Mouse (Mus musculus): ENCODE results near the gene Gm3043. TPM values are rescaled to one million over a fixed set of nuclear protein-coding genes. Genes with fewer than 3 reads are reported as not detected.
"Not testable (repeated sequence)": the region's sequence is repeated elsewhere in the genome, so short reads cannot be mapped to it uniquely, and the experiment has no call there.

Gene Gm3043
- polyA plus RNA-seq (2015; fragmentation: Nextera tagmentation; extraction: Ambion mirVana) = not detected in 2 replicates

DNA sequence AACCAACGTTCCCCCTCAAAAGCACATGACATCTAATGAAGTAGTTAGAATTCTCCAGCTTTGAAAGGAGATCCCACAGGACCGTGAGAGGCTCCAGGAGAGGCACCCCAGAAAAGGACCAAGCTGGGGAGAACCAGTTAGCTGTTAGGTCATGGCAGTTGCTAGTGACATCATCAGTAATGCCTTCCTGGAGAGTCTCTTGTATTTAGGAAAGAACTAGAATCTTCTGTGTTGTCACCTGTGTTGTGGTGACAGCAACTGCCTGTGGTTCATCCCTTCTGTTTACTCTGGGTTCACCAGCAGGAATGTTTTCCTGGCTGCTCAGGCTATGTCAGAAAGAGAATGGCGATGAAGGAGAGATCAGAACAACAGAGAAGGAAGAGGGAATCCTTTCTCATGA, at the start of gene Gm3043:
Gene Gm3043 (plus strand): TSS at position 301 of the 400 bp plus-strand sequence.
- not testable (repeated sequence) for H3K9me3 ChIP-seq; H3K27ac ChIP-seq; H3K27me3 ChIP-seq; ATAC-seq (ENCODE audit: insufficient number of reproducible peaks, low FRiP score, low TSS enrichment, low read depth); H3K9ac ChIP-seq; H3K4me1 ChIP-seq; H3K4me3 ChIP-seq; H3K36me3 ChIP-seq; H3K4me2 ChIP-seq
- WGBS = no CpG with 5 or more reads among the region's 3 CpGs

DNA sequence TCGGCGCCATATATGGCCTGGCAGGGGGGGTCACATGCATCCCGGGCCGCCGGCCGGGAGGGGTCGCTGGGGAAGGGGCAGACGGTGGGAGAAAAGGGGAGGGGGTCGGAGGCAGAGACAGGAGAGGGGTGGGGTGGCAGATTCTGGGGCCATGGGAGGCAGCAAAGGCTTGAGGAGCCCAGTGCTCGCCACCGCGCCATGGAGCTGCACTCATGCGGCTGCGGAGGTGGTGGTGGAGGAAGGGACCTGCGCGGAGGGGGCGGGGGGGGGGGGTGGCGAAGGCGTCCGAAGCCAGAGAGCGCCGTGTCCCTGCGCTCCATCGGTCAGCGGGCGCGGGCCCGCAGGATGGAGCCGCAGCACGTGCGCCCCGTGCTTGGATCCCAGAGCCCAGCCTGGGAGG, 36.9 kb upstream of the Gm3043 start, which contains the start of gene Gm3020:
Gene Gm3020 (plus strand): TSS at position 301 of the 400 bp plus-strand sequence.
- H3K36me3 ChIP-seq; H3K27me3 ChIP-seq; H3K4me2 ChIP-seq; H3K4me3 ChIP-seq; H3K4me1 ChIP-seq; ATAC-seq (ENCODE audit: insufficient number of reproducible peaks, low FRiP score, low TSS enrichment, low read depth); H3K9ac ChIP-seq; H3K9me3 ChIP-seq; H3K27ac ChIP-seq: not testable (repeated sequence)
- WGBS = no CpG with 5 or more reads among the region's 32 CpGs

Other genes with a start within 250 kb of the Gm3043 start
- gene Gm10408, start 239.4 kb upstream of the Gm3043 start, polyA plus RNA-seq (2015; fragmentation: Nextera tagmentation; extraction: Ambion mirVana) = not detected in 2 replicates
- gene Gm3012, start 54.3 kb upstream of the Gm3043 start, polyA plus RNA-seq (2015; fragmentation: Nextera tagmentation; extraction: Ambion mirVana) = not detected in 2 replicates
- gene Gm3020, start 36.8 kb upstream of the Gm3043 start, polyA plus RNA-seq (2015; fragmentation: Nextera tagmentation; extraction: Ambion mirVana) = 0.67 and 0.68 TPM in 2 replicates
- gene Gm3002, start 121.3 kb downstream of the Gm3043 start, polyA plus RNA-seq (2015; fragmentation: Nextera tagmentation; extraction: Ambion mirVana) = 0.20 TPM in 1 of 2 replicates, not detected in the other
- gene Gm3033, start 157.5 kb downstream of the Gm3043 start, polyA plus RNA-seq (2015; fragmentation: Nextera tagmentation; extraction: Ambion mirVana) = not detected in 2 replicates
- gene Gm2916, start 195.4 kb downstream of the Gm3043 start, polyA plus RNA-seq (2015; fragmentation: Nextera tagmentation; extraction: Ambion mirVana) = not detected in 2 replicates
- not detected in 2 replicates for gene Gm3029, start 243.0 kb downstream of the Gm3043 start, polyA plus RNA-seq (2015; fragmentation: Nextera tagmentation; extraction: Ambion mirVana)